Mouse (Mus musculus) MN1 (cell line): ENCODE data around the gene Pir.

Experiments
- DNase-seq: peaks from one replicate; pipeline ENCODE4 v3.0.0-alpha.2; 2016; ENCODE audit warnings: low spot score

Pir gene

DNA sequence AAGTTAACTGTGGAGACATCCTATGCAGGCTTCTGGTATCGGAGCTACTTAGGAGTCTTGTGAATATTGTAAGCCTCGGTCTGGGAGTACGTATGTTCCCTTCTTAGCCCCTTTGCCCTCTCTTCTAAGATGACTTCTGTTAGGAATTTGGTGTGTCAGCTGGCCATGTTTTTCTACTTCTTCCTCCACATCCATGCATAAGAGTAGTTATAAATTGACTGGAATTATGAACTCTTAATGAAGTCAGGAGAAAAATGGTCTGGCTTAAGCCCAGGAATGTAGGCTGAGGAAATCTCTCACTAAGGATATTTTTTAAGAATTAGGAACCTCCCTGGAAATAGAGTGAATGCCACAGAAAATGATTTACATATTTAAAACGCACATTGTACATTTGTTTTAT, 69.4 kb downstream of the Pir start:
- no peak for DNase-seq

DNA sequence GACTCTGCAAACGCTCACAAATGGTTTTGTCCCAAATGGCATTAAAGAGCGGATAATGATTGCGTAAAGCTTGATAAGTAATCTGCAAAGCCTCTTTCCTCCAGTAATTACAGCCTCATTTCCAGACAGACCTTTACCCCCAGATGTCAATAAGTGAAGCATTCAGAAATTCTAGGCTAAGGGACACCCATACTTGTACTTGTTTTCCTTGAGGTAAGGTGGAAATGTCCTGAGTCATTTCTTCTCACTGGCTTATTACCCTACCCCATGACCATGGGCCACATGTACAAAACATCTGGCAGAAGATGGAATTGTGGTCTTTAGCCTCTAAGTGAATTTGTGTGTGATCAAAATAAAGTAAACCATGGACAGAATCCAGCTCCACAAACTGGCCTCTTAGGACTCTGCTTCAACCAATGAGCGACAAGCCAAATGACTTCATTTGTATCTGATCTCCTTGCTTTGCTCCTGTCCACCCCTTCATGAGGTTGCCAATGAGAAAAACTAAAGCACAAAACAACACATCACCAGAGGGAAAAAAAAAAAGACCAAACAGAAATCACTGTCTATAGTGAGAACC, 76.3 kb downstream of the Pir start:
- no peak for DNase-seq

DNA sequence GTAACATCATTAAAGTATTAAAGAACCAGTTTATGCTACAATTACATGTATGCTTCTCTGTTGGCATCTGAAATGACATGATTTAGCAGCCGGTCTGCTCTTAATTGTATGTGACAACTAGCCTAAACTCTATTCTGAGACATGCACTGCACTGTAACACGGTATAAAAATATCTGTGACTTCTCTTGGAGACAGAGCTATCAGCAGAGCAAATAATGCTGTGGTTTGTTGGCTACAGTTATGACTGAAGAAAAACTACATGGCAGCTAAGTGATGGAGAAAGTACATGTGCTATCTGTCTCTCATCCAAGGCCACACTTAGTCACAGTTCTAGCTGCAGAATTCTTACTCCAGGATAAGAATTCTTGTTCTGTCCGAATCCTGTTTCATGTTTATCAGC, 79.8 kb downstream of the Pir start:
- DNase-seq = no peak

DNA sequence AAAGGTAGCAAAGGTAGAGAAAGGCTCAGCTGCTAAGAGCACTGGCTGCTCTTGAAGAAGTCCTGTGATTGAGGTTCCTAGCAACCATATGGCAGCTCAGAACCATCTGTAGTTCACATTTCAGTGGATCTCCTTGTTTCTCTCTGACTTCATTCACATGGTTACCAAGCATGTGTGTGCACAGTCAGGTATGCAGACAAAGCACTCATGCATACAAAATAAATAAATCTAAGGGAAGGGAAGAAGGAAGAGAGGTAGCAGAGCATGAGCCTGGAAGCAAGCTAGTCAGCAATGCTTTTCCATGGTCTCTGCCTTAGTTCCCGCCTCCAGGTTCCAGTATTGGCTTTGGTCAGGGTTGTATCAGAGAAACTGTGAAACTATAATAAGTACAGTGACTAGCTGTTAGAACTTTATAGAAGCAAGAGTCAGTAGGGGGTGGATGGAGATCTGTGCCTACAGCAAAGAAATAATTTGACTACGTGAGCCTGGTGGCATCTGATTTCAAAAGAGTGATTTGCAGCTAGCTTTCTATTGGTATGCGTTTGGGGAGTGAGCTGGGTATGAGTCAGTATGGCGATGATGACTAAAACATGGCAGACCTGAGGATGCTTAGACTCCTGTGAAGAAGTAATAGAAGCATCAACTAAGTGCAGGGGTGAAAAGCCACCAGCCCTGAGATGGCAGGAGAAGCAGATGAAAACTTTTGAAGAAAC, 96.1 kb downstream of the Pir start:
- no peak for DNase-seq

DNA sequence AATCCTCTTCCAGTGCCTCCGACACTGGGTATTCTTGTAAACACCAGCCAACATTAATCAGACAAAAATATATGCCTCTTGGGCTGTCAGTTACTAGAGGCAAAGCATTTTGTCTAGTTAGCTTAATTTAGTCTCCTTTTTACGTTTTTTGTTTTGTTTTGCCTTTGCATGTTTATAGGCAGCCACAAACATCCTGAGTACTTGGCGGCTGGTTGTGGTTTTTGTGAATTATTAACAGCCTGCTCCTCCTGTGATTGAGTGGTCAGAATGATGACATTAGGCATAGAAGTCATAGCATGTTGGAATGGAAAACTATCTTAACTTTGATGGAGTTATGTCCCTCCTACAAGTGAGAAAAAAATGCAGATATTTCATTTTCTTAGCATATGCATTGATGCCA, 101.4 kb downstream of the Pir start:
- no peak for DNase-seq

DNA sequence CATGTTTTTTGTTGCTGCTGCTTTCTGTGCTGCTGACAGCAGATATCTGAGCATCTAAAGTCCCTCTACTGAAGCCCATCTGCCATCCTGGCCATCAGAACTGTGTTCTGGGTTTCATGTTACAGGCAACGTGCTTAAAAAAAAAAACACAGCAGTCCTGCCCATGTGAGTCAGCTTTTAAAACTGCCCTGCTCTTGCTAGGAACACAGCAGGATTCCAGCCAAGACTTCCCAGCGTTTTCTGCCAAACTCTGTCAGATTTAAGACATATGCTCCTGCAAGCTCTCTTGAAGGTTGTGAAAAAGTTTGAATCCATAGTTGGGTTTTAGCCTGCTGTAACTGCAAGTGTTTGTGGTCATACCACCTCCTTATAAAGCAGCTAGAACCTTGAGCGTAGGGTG, 103.9 kb downstream of the Pir start, which contains the start of gene Vegfd:
Gene Vegfd (plus strand): TSS at position 298 of the 400 bp plus-strand sequence.
- DNase-seq = peak; percentile 69

DNA sequence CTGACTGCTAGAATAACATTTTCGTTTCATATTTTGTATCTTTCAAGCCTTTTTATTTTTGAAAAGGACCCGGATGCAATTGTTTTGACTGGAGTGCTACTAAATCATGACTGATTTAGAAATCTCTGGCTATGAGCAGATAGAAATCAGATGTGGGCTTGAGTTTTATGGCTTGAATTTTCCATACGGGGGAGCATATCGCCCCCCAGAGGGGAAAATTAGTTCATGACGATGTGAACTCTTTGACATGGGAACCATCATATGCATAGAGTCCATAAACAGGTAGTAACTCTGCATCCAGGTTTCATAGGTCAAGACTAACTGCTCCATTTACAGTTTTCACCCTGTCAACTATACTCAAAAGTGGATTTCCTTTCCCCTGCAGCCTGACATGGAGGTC, 105.4 kb downstream of the Pir start:
- DNase-seq = peak; percentile 6

DNA sequence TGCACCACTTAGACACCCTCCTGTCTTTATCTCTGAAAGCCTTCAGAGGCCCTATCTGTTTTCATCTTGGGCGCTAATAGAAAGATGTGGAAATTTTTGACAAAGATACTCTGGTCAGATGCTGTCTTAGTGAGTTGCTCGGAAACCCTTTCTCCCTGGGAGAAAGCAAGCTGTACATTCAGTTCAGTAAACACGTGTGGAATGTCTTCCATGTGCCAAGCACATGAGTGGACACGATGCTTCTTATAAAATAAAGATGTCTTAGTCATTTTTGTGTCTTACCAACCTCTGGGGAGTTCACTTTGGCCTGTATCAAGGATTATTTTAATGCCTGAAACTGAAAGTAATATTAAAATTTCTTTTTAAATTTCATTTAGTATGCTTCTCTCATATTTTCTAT, 110.5 kb downstream of the Pir start:
- DNase-seq = no peak

DNA sequence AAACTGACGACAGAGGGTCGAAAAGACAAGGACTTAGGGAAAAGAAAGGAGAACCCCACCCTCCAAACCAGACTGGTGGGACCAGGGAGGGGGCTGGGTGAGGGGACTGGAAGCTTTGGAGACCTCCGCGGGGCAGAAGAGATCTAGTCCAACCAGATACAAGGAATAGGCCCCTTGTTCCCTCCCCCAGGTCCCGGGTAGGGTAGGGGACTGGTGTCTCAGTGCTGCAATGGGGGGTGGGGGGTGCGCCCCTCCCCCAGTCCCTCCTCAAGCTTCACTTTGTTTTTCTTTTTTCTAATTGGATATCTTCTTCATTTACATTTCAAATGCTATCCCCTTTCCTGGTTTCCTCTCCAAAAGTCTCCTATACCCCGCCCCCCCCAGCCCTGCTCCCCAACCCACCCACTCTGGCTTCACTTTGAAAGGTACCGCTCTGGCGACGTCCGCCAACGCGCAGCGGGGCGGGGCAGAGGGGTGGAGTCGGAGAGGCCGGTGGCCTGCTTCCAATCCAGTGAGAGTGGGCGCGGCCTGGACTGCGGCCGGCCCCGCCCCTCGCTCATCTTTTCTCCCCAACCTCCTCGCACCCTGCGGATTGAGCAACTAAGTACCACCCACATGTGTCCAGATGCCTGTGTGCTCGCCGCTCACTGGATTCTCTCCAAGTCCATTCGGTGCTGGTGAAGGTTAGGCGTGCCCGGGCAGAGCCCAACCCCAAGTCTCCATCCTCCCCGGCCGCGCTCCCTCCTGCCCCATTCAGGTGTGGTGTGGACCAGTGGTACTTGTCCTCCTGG, 112.6 kb downstream of the Pir start:
- peak; percentile 82 for DNase-seq

DNA sequence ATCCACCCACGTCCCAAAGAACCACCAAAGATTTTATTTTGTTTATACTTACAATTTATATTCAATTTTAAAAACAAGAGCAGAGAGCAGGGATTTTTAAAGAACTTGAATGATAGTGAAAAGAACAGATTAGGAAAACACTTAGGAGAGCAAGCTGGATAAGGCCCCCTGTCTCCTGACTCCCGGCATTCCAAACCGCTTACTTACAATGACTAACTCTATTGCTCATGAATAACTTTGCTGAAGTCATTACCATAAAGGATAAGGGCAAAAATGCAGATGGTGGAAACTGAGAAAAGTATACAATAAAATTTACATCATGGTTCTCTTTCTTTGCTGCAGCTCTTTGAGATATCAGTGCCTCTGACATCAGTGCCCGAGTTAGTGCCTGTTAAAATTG, 124.9 kb downstream of the Pir start:
- DNase-seq = no peak

DNA sequence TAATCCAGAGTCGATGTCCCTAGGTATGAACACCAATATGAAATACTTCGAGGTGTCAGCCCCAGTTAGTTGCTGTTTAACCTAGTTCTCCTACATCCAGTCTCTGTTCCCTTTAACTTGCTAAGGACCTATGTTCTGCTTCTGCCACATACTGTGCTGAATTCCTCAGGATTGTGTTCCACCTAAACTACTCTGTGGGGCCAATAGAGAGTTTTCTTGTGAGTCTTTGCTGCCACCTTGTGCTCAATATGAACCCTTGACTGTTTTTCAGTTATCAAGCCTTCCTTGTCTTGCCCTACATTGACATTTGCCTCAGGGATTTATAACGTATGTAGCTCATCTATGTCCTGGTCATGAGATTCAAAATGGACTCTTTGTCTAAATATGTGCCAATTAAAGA, 129.3 kb downstream of the Pir start:
- peak; percentile 44 for DNase-seq

DNA sequence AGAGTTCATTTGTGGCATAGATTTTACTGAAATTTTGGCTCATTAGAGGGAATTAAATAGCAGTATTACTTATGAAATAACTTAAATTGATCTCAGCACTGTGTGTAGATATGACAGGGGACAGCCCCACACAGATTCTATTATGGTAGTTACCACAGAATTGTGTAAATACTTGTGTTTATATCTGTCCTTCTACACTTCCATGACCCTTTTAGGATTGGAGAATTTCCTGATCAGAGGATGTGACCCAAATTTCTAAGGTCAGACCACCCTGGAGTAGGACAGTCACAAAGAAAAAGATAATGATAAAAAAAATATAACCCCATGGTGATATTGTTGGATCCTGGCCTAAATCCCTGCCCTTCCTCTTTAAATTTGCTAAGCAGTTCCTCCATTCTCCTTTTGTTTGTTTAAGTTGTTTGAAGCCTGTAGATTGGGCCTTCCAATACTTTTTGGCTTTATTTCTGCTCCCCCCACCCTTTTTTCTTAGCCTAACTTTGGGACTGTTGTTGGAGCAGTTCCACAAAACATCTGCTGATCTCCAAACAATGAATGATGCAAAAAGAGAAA, 136.0 kb downstream of the Pir start:
- no peak for DNase-seq

DNA sequence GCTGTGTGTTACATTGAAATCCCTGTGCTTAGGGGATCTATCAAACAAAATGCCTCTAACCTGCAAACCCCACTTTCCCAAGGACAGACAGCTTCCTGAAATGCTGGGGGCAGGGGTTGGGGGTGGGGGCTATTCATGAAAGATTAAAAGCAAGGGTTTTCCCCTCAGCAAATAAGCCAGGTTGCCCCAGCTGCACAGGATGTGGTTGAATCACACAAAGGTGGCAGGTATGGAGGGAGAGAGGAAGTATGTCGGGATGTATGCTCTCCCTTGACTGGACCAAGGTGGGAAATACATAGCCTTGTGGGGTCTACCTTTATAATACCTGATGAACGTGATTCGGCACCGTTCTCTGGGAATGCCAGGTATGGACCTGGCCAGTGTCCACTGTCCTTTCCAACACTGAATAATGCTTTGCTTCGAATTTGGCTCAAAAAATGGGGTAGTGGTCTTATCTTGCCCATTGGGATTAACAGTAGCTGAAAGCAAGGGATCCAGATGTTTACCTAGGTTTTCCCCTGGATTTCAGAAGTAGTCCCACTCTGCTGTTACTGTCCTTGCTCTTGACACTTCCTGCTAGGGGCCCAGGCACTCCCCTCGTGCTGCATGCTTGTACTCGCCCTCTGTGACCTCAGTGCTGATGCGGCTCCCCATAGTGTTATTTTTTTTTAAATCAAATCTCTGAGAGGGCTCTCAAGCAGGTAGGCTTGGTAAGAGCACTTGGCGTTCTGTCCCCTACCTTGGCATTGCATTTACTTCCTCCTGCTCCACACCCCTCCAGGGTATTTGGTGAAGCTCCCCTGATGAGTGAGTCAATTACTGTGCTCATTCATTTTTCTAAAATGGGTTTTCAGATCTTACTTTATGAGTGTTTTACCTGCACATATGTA, 137.2 kb downstream of the Pir start:
- DNase-seq = no peak

DNA sequence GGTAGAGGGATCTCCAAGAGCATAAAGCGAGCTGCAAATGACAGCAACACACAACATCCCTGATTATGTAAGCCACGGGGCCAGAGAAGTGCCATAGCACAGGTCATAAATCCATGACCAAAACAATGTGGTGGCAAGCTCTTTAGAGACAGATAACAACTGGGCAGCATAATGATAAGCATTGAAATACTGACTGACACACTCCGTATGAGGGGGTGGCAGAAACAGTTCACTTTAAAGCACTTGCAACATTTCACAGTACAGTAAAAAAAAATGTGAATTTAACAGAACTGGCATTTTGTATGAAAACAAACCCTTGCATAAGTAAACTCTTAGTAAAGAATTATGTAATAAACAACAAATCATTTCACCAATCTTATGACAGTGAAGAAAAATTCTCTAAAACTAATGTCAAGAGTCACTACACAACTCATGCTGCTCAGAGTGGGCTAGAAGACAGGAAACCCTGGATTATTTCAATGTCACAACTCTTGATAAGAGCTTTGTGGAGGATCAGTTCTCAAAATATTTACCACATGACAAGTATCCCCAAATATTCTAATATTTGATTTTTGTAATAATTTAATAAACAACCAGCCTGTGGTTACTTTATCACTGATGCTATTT, 139.2 kb downstream of the Pir start:
- DNase-seq = no peak

DNA sequence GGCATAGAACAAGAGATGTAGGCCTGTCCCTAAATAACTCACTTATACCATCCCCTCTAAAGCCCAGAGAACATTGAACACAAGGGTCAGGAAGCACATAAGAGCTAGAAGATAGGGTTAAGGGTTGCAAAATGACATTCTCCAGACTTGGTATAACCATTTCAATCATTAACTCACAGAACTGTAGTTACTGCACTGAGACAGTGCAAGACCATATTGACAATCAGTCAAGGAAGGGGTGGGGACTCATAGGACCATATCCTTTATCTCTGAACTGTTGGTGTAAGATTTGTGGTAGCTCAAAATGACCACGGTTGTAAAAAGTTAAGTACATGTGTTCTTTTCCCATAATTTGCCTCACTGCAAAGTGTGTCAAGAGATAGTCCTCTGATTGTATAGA, 141.4 kb downstream of the Pir start:
- DNase-seq = no peak

DNA sequence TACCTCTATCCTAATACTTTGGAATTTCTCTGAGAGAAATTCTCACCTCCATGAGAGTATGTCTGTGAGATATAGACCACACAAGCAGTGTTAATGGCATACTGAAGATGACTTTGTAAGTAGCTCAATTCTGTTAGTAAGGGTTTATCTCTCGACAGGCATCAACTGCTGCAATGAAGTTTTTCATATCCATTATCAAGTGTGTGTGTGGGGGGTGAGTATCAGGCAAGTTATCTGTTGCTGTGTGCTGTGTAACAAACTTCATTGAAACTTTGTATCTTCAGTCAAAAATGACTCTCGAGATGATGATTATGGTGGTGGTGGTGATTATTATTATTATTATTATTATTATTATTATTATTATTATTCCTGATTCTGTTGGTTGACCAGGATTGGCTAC, 147.6 kb downstream of the Pir start:
- DNase-seq = no peak

DNA sequence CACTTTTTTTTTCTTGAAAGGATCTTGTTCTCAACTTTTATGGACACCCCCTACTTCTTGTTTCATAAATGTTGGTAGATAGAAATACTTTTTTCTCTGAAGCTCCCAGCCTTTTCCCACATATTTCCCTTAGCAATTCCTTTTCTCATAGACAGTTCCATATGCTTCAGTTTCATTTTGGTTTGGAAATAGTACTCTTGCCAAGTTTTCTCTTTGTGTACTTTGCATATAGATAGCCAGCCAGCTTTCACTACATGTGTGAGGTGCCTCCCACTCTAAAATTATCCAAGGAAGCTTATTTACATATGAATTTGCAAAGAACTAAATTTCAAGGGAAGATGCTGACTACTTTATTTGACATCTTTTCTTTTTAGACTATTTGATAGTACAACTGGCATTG, 148.8 kb downstream of the Pir start:
- no peak for DNase-seq

DNA sequence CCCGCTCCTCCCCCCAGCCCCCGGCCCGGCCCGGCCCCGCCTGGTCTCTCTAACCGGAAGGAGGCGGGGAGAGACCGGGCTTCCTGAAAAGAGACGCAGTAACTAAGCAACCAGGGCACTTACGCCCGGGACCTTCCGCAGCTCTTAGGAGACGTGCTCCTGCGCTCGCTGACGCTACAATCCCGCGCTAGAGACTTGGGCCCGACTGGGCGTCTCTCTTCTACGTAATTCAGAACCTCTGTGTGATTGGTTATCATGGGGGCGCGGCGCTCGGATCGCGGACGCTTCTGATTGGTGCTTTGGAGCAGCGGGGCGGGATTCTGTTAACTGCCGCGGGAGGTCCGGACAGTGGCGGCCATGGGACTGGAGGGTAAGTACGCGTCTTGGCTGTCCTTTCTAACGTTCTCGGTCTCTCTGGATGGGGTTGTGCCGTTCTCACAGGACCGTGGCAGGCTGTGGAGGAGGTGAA, 150.3 kb downstream of the Pir start, which contains the start of gene Piga:
Gene Piga (plus strand): TSS at position 317 of the 469 bp plus-strand sequence.
- peak; percentile 95 for DNase-seq

DNA sequence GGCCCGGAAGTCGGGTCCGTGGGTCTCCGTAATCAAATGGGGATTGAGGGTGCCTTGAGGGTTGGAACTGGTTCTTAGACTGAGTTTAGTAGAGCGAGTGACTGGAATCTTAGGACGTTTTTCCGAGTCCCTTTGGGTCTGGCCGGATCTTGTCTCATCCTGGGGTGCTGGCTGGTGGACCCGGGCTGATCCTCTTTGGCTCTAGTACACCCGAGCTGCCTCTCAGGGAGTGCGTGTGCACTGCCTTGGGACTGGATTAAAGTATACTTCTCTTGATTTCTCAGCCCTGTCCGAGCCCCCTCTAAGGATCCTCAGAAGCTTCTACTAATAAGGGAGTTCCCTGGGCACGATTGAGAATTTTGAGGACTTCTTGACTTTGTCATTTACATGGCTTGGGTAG, 150.8 kb downstream of the Pir start:
- no peak for DNase-seq

DNA sequence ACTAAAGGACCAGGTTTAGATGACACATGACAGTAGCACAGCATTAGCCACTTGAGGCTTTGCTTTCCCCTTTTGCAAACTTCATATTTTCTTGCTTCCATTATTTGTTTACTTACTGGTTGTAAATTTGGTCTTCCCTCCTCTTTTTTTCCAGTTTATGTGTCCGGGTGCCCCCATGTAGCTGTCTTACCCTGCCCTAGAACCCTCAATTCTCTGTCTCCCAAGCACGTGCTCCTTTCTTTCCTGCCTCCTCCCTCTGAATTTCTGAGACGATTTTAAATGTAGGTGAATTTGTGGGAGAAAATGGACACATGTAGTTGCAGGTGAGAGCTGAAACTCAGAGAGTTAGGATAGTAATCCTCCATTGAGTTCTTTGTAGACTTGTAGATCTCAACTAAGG, 151.3 kb downstream of the Pir start:
- DNase-seq = no peak
